Mouse (Mus musculus) ovary, adult 2 months (tissue): ENCODE results near the gene Mxd1. TPM values are rescaled to one million over a fixed set of nuclear protein-coding genes. Genes with fewer than 3 reads are reported as not detected.

Experiments
- polyA plus RNA-seq: library from polyadenylated mRNA; depleted of rRNA; stranded (reverse); fragments of >200 nt; gene quantifications from 2 replicates; pipeline ENCODE4 v1.2.3, GENCODE M21; 2012; rRNA removed

The Mxd1 gene
- polyA plus RNA-seq, result 11.3 TPM in 2 replicates

GRCm38 (mm10) chr6:86668580-86669239 lies at the start of gene Mxd1:
Gene Mxd1 (minus strand): TSS chr6:86669161.

GRCm38 (mm10) chr6:86683872-86684654 lies 15.1 kb upstream of the Mxd1 start, which contains the start of gene Snrnp27:
Gene Snrnp27 (minus strand): TSS chr6:86684522.

GRCm38 (mm10) chr6:86627946-86628345 lies 41.0 kb downstream of the Mxd1 start, which contains the start of gene Asprv1:
Gene Asprv1 (plus strand): TSS chr6:86628164.

Other genes starting within 250 kb of the Mxd1 start
- 47.8 and 54.1 TPM in 2 replicates for gene Gm44790, start 242.5 kb downstream of the Mxd1 start, polyA plus RNA-seq
- gene C87436, start 230.8 kb downstream of the Mxd1 start, polyA plus RNA-seq, result 12.6 and 15.4 TPM in 2 replicates
- 380 and 387 TPM in 2 replicates for gene Pcbp1, start 142.8 kb downstream of the Mxd1 start, polyA plus RNA-seq
- 0.16 and 0.33 TPM in 2 replicates for gene Asprv1, start 41.0 kb downstream of the Mxd1 start, polyA plus RNA-seq
- 5.1 and 5.8 TPM in 2 replicates for gene Snrnp27, start 15.4 kb upstream of the Mxd1 start, polyA plus RNA-seq
- gene Gmcl1, start 64.2 kb upstream of the Mxd1 start, polyA plus RNA-seq, result 13.4 and 20.9 TPM in 2 replicates
- gene Anxa4, start 124.4 kb upstream of the Mxd1 start, polyA plus RNA-seq, result 61.5 and 64.6 TPM in 2 replicates
- 31.4 and 38.9 TPM in 2 replicates for gene Aak1, start 180.4 kb upstream of the Mxd1 start, polyA plus RNA-seq